Mouse (Mus musculus): ENCODE results near the gene Pcca.

DNA sequence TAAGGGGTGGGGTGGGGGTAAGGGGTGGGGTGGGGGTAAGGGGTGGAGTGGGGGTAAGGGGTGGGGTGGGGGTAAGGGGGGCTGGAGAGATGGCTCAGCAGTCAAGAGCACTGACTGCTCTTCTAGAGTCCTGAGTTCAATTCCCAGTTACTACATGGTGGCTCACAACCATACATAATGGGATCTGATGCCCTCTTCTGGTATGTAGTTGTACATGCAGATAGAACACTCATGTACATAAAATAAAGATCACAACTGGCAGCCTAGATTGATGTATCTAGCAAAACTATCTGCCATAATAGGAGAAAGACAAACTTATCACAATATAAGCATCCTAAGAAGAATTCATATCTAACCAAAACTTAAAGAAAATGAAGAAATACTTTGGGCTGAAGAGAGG lies 364.4 kb downstream of the Pcca start:
- no peak for TF ChIP-seq CTCF (IDR thresholded peaks at IDR 0.05; ENCODE audit: borderline replicate concordance, insufficient read depth, low read depth, low read length)
- no peak for TF ChIP-seq POLR2A (IDR thresholded peaks at IDR 0.05; ENCODE audit: borderline replicate concordance, insufficient read depth, low read length)
